Mouse (Mus musculus): ENCODE data around the gene Inpp5k. TPM values are rescaled to one million over a fixed set of nuclear protein-coding genes. Genes with fewer than 3 reads are reported as not detected.

The Inpp5k gene
- polyA plus RNA-seq, 1 experiment from 2014 or later, result 43.4 TPM

GRCm38 (mm10) chr11:75671426-75672180 lies 40.8 kb downstream of the Inpp5k start:
- H3K27ac ChIP-seq, result no peak overlapping the region
- H3K36me3 ChIP-seq, result no peaks in the 10 kb centered on the region
- no peaks in the 10 kb centered on the region for H3K9me3 ChIP-seq
- H3K9ac ChIP-seq (replicated peaks), result no peak overlapping the region
- no peak overlapping the region for H3K4me3 ChIP-seq (replicated peaks)
- WGBS, result 88% methylated on average over 22 of the region's 22 CpGs
- H3K4me2 ChIP-seq (replicated peaks), result no peak overlapping the region
- no peaks in the 10 kb centered on the region for H3K4me1 ChIP-seq (replicated peaks)
- H3K27me3 ChIP-seq, result no peaks in the 10 kb centered on the region
- no peak for ATAC-seq

- Histone ChIP-seq H3K36me3 (no peaks in the 10 kb centered on the region), H3K4me1 (replicated peaks) (peaks cover 1% of the 10 kb centered on the region; the same call in 1 of the 2 replicates), H3K9me3 (no peaks in the 10 kb centered on the region), H3K4me2 (replicated peaks) (no peak overlapping the region), H3K27me3 (no peaks in the 10 kb centered on the region), H3K9ac (replicated peaks) (no peak overlapping the region), H3K27ac (no peak overlapping the region), H3K4me3 (replicated peaks) (no peak overlapping the region)
- WGBS, result 87% methylated on average over 5 of the region's 5 CpGs
- ATAC-seq, result no peak
Observed at GRCm38 (mm10) chr11:75673411-75673810, 42.6 kb downstream of the Inpp5k start.

GRCm38 (mm10) chr11:75674875-75675274 lies 44.1 kb downstream of the Inpp5k start:
- H3K4me1 ChIP-seq (replicated peaks), result peaks cover 5% of the 10 kb centered on the region
- 87% methylated on average over 3 of the region's 3 CpGs for WGBS
- no peak for ATAC-seq

GRCm38 (mm10) chr11:75677881-75678746 lies 47.3 kb downstream of the Inpp5k start:
- Histone ChIP-seq H3K4me1 (replicated peaks) (peaks cover 22% of the 10 kb centered on the region), H3K9me3 (no peaks in the 10 kb centered on the region), H3K27me3 (no peaks in the 10 kb centered on the region), H3K4me3 (replicated peaks) (peak overlapping the region; percentile 100), H3K36me3 (peaks cover 5% of the 10 kb centered on the region), H3K9ac (replicated peaks) (no peak overlapping the region), H3K4me2 (replicated peaks) (peak overlapping the region; percentile 93), H3K27ac (peak overlapping the region; percentile 93; the same call in 1 of the 2 replicates)
- 92% methylated on average over 3 of the region's 3 CpGs for WGBS
- no peak for ATAC-seq

More at GRCm38 (mm10) chr11:75674875-75675274, 44.1 kb downstream of the Inpp5k start:
- H3K4me3 ChIP-seq (replicated peaks), result no peak overlapping the region
- H3K36me3 ChIP-seq, result no peaks in the 10 kb centered on the region
- no peaks in the 10 kb centered on the region for H3K9me3 ChIP-seq
- H3K27me3 ChIP-seq, result no peaks in the 10 kb centered on the region
- no peak overlapping the region for H3K4me2 ChIP-seq (replicated peaks)
- no peak overlapping the region for H3K9ac ChIP-seq (replicated peaks)
- no peak overlapping the region for H3K27ac ChIP-seq

GRCm38 (mm10) chr11:75678747-75679438 lies 48.1 kb downstream of the Inpp5k start, which contains the start of gene Crk:
TSS of gene Crk (plus strand) at chr11:75679259.
- under 1% methylated on average over 55 of the region's 55 CpGs for WGBS
- Histone ChIP-seq H3K27ac (peak within 1 kb of the TSS; percentile 93), H3K36me3 (peaks cover 11% of the 10 kb centered on the region), H3K27me3 (no peaks in the 10 kb centered on the region), H3K9ac (replicated peaks) (peak within 1 kb of the TSS; percentile 93), H3K4me1 (replicated peaks) (peaks cover 22% of the 10 kb centered on the region), H3K9me3 (no peaks in the 10 kb centered on the region), H3K4me3 (replicated peaks) (peak within 1 kb of the TSS; percentile 100), H3K4me2 (replicated peaks) (peak within 1 kb of the TSS; percentile 93)
- peak; percentile 98 for ATAC-seq

- Histone ChIP-seq H3K9ac (replicated peaks) (peak overlapping the region; percentile 93), H3K4me2 (replicated peaks) (peak overlapping the region; percentile 93), H3K9me3 (no peaks in the 10 kb centered on the region), H3K27ac (peak overlapping the region; percentile 93), H3K36me3 (peaks cover 11% of the 10 kb centered on the region), H3K4me1 (replicated peaks) (peaks cover 22% of the 10 kb centered on the region), H3K27me3 (no peaks in the 10 kb centered on the region), H3K4me3 (replicated peaks) (peak overlapping the region; percentile 100)
- peak; percentile 86 for ATAC-seq
- 0% methylated on average over 38 of the region's 43 CpGs for WGBS
Observed at GRCm38 (mm10) chr11:75679439-75680171, 48.8 kb downstream of the Inpp5k start.

GRCm38 (mm10) chr11:75684462-75684861 lies 53.7 kb downstream of the Inpp5k start:
- no peaks in the 10 kb centered on the region for H3K9me3 ChIP-seq
- no peak overlapping the region for H3K4me2 ChIP-seq (replicated peaks)
- peaks cover 15% of the 10 kb centered on the region for H3K36me3 ChIP-seq
- no peaks in the 10 kb centered on the region for H3K27me3 ChIP-seq
- H3K4me3 ChIP-seq (replicated peaks), result no peak overlapping the region
- no peak overlapping the region for H3K27ac ChIP-seq
- 92% methylated on average over 5 of the region's 5 CpGs for WGBS
- ATAC-seq, result no peak
- H3K9ac ChIP-seq (replicated peaks), result no peak overlapping the region
- H3K4me1 ChIP-seq (replicated peaks), result peaks cover 26% of the 10 kb centered on the region

- Histone ChIP-seq H3K4me1 (replicated peaks) (peaks cover 25% of the 10 kb centered on the region), H3K4me2 (replicated peaks) (no peak overlapping the region), H3K9ac (replicated peaks) (no peak overlapping the region), H3K27ac (no peak overlapping the region), H3K4me3 (replicated peaks) (no peak overlapping the region), H3K36me3 (peaks cover 15% of the 10 kb centered on the region), H3K9me3 (no peaks in the 10 kb centered on the region), H3K27me3 (no peaks in the 10 kb centered on the region)
- 85% methylated on average over 2 of the region's 2 CpGs for WGBS
- ATAC-seq, result no peak
Observed at GRCm38 (mm10) chr11:75684956-75685355, 54.2 kb downstream of the Inpp5k start.

GRCm38 (mm10) chr11:75687343-75687993 lies 56.7 kb downstream of the Inpp5k start:
- no peak overlapping the region for H3K4me2 ChIP-seq (replicated peaks)
- no peak overlapping the region for H3K9ac ChIP-seq (replicated peaks)
- H3K36me3 ChIP-seq, result peaks cover 22% of the 10 kb centered on the region
- H3K27me3 ChIP-seq, result no peaks in the 10 kb centered on the region
- no peak overlapping the region for H3K27ac ChIP-seq
- no peak for ATAC-seq
- H3K4me3 ChIP-seq (replicated peaks), result no peak overlapping the region
- H3K9me3 ChIP-seq, result no peaks in the 10 kb centered on the region
- 0 out of 2 replicates have a peak, but pooled peaks cover 8% of the 10 kb centered on the region for H3K4me1 ChIP-seq (replicated peaks)
- WGBS, result 100% methylated on average over 2 of the region's 2 CpGs

- Histone ChIP-seq H3K9me3 (no peaks in the 10 kb centered on the region), H3K4me3 (replicated peaks) (no peak overlapping the region), H3K27me3 (no peaks in the 10 kb centered on the region), H3K36me3 (peaks cover 25% of the 10 kb centered on the region), H3K4me1 (replicated peaks) (0 out of 2 replicates have a peak, but pooled peaks cover 8% of the 10 kb centered on the region), H3K9ac (replicated peaks) (no peak overlapping the region), H3K27ac (no peak overlapping the region), H3K4me2 (replicated peaks) (no peak overlapping the region)
- ATAC-seq, result no peak
- 83% methylated on average over 2 of the region's 2 CpGs for WGBS
Observed at GRCm38 (mm10) chr11:75688132-75688531, 57.3 kb downstream of the Inpp5k start.

- no peak overlapping the region for H3K27ac ChIP-seq
- no peaks in the 10 kb centered on the region for H3K9me3 ChIP-seq
- no peak overlapping the region for H3K4me2 ChIP-seq (replicated peaks)
- no peak for ATAC-seq
- no peak overlapping the region for H3K9ac ChIP-seq (replicated peaks)
- H3K4me3 ChIP-seq (replicated peaks), result no peak overlapping the region
- 0 out of 2 replicates have a peak, but pooled peaks cover 8% of the 10 kb centered on the region for H3K4me1 ChIP-seq (replicated peaks)
- H3K36me3 ChIP-seq, result peaks cover 36% of the 10 kb centered on the region
- WGBS, result 88% methylated on average over 1 of the region's 1 CpGs
- H3K27me3 ChIP-seq, result no peaks in the 10 kb centered on the region
Observed at GRCm38 (mm10) chr11:75689977-75690376, 59.2 kb downstream of the Inpp5k start.

All from midbrain, embryonic 13.5 days (tissue).